Comparison of ENCODE assay signal across 8 mouse cellular contexts in the genomic region with DNA sequence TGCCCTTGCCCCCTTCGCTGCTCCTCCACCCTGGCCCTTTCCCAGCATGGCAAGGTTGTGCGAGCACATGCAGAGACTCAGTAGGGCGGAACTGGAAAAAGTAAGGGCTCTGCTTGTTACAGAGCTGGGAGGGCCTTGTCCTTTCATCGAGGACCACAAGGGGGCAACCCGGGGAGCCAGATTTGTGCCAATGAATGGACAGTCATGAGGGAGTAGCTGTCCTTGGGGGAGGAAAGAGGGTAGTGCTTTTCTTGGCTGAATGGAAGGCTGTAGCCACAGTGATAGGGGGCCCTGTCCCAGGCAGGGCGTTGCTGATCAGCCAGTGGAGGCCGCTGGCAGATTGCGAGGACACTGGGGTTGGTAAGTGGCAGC. TPM values are rescaled to one million over a fixed set of nuclear protein-coding genes. Genes with fewer than 3 reads are reported as not detected.
DNase-seq lines count a peak whose midpoint lies in the region; ATAC-seq and TF ChIP-seq lines count a peak whose summit lies in the region.

No protein-coding gene starts in this region.

- H3K9me3 ChIP-seq in erythroblast, embryonic 14.5 days (ENCODE audit: control insufficient read depth, low read length): no peaks in the 10 kb centered on the region
- H3K9me3 ChIP-seq in stomach, embryonic 14.5 days (ENCODE audit: control insufficient read depth, low read depth, low read length): no peaks in the 10 kb centered on the region

- H3K4me3 ChIP-seq in bone marrow macrophage, adult 2 months (ENCODE audit: insufficient read depth, low read length): no peak overlapping the region
- peak overlapping the region; percentile 50 for H3K4me3 ChIP-seq in erythroblast, embryonic 14.5 days (replicated peaks)
- no peak overlapping the region for H3K4me3 ChIP-seq in stomach, embryonic 14.5 days (ENCODE audit: low read depth, low read length)

- H3K9ac ChIP-seq in stomach, embryonic 14.5 days (replicated peaks; ENCODE audit: low read depth, low read length): no peak overlapping the region

- TF ChIP-seq CTCF in bone marrow macrophage, adult 2 months (IDR thresholded peaks at IDR 0.05; ENCODE audit: low read depth, low read length): peak; percentile 42; the same call in 1 of the 2 replicates

- ATAC-seq in stomach, embryonic 14.5 days (ENCODE audit: insufficient number of reproducible peaks, insufficient read depth, low FRiP score, low read depth): peak; percentile 75; the same call in 1 of the 2 replicates

- peaks cover 43% of the 10 kb centered on the region for H3K36me3 ChIP-seq in erythroblast, embryonic 14.5 days (ENCODE audit: control insufficient read depth)
- H3K36me3 ChIP-seq in stomach, embryonic 14.5 days (ENCODE audit: control insufficient read depth, insufficient read depth, low read length): peaks cover 12% of the 10 kb centered on the region; the same call in 1 of the 2 replicates

- peaks cover 9% of the 10 kb centered on the region for H3K4me1 ChIP-seq in bone marrow macrophage, adult 2 months (ENCODE audit: control insufficient read depth, insufficient read depth, low read length)
- H3K4me1 ChIP-seq in erythroblast, embryonic 14.5 days (ENCODE audit: control insufficient read depth): peaks cover 66% of the 10 kb centered on the region
- peaks cover 16% of the 10 kb centered on the region for H3K4me1 ChIP-seq in stomach, embryonic 14.5 days (ENCODE audit: control insufficient read depth, insufficient read depth, low read length)

- TF ChIP-seq POLR2A in bone marrow macrophage, adult 2 months (IDR thresholded peaks at IDR 0.05; ENCODE audit: borderline replicate concordance, low read depth, low read length): no peak

- H3K27me3 ChIP-seq in erythroblast, embryonic 14.5 days (ENCODE audit: control insufficient read depth): peaks cover 18% of the 10 kb centered on the region
- no peaks in the 10 kb centered on the region for H3K27me3 ChIP-seq in stomach, embryonic 14.5 days (ENCODE audit: control insufficient read depth, insufficient read depth, low read length)

- H3K27ac ChIP-seq in bone marrow macrophage, adult 2 months (ENCODE audit: insufficient read depth, low read depth, low read length): no peak overlapping the region
- H3K27ac ChIP-seq in stomach, embryonic 14.5 days (ENCODE audit: low read length): peak overlapping the region; percentile 63; the same call in 1 of the 2 replicates

- WGBS in stomach, embryonic 14.5 days: 12% methylated on average over 8 of the region's 8 CpGs

- no peak overlapping the region for H3K4me2 ChIP-seq in stomach, embryonic 14.5 days (replicated peaks; ENCODE audit: low read depth, low read length)

- peak; percentile 67 to 68 for DNase-seq in left cerebral cortex, adult 18-20 months (ENCODE audit: low spot score in 2 of 2)
- no peak for DNase-seq in left cerebral cortex, adult 8-10 months (ENCODE audit: low spot score in 2 of 2)
- peak; percentile 55 to 62 for DNase-seq in heart, postnatal 36 days
- peak; percentile 75 to 91 for DNase-seq in left cerebral cortex, postnatal 14 days (ENCODE audit: low spot score in 2 of 2)
- peak; percentile 77 for DNase-seq in mesoderm, embryonic 11.5 days (ENCODE audit: low read depth, low spot score)

- intact Hi-C loops in heart, postnatal 36 days (cut with DNase I): loop anchor here (10.0 kb wide), 1 partner anchor 1552 kb away; no protein-coding TSS in a partner anchor
- intact Hi-C loops in left cerebral cortex, postnatal 14 days (cut with DNase I): no loop called here

RNA-seq across cellular contexts. Expression of a gene that starts 9.5 kb away (rescaled TPM):
- total RNA-seq in left cerebral cortex, adult 18-20 months (2021): 100 to 1,000 TPM; 320 to 327 TPM
- total RNA-seq in left cerebral cortex, adult 8-10 months (2022): 100 to 1,000 TPM; 271 to 291 (median 283) TPM
- 6.2 and 7.6 TPM in 2 replicates for polyA plus RNA-seq in bone marrow macrophage, adult 2 months (2012; ENCODE audit: insufficient read depth, insufficient read length, missing spikeins)
- 0.26 and 0.29 TPM in 2 replicates for polyA plus RNA-seq in erythroblast, embryonic 14.5 days (2012)
- total RNA-seq in heart, postnatal 36 days (2021): 10 to 100 TPM; 27.9 to 30.2 TPM
- total RNA-seq in left cerebral cortex, postnatal 14 days (2021): 100 to 1,000 TPM; 381 to 399 TPM
- polyA plus RNA-seq in stomach, embryonic 14.5 days (2014; fragmentation: Nextera tagmentation; extraction: Ambion mirVana): 7.5 and 8.3 TPM in 2 replicates

RNA-seq across cellular contexts. Expression of a gene that starts 15.0 kb away (rescaled TPM):
- total RNA-seq in left cerebral cortex, adult 18-20 months (2021): 10 to 100 TPM; 27.6 to 30.2 TPM
- total RNA-seq in left cerebral cortex, adult 8-10 months (2022): 10 to 100 TPM; 19.6 to 26.6 (median 21.2) TPM
- 10.1 and 17.5 TPM in 2 replicates for polyA plus RNA-seq in bone marrow macrophage, adult 2 months (2012; ENCODE audit: insufficient read depth, insufficient read length, missing spikeins)
- 0.25 TPM in 1 of 2 replicates, not detected in the other for polyA plus RNA-seq in erythroblast, embryonic 14.5 days (2012)
- total RNA-seq in heart, postnatal 36 days (2021): 10 to 100 TPM; 10.5 to 12.4 TPM
- total RNA-seq in left cerebral cortex, postnatal 14 days (2021): 10 to 100 TPM; 21.4 to 29.5 TPM
- 105 and 113 TPM in 2 replicates for polyA plus RNA-seq in stomach, embryonic 14.5 days (2014; fragmentation: Nextera tagmentation; extraction: Ambion mirVana)

RNA-seq across cellular contexts. Expression of a gene that starts 15.0 kb away (rescaled TPM):
- total RNA-seq in left cerebral cortex, adult 18-20 months (2021): 10 to 100 TPM; 54.8 to 67.2 TPM
- 10 to 100 TPM; 63.2 to 75.5 (median 71.9) TPM for total RNA-seq in left cerebral cortex, adult 8-10 months (2022)
- polyA plus RNA-seq in bone marrow macrophage, adult 2 months (2012; ENCODE audit: insufficient read depth, insufficient read length, missing spikeins): 1.0 and 1.6 TPM in 2 replicates
- polyA plus RNA-seq in erythroblast, embryonic 14.5 days (2012): 1.8 and 3.3 TPM in 2 replicates
- total RNA-seq in heart, postnatal 36 days (2021): 1 to 10 TPM; 2.3 to 2.6 TPM
- total RNA-seq in left cerebral cortex, postnatal 14 days (2021): 10 to 100 TPM; 56.5 to 58.7 TPM
- 13.2 and 15.8 TPM in 2 replicates for polyA plus RNA-seq in stomach, embryonic 14.5 days (2014; fragmentation: Nextera tagmentation; extraction: Ambion mirVana)

RNA-seq across cellular contexts. Expression of a gene that starts 30.4 kb away (rescaled TPM):
- 10 to 100 TPM; 39.9 to 47.0 TPM for total RNA-seq in left cerebral cortex, adult 18-20 months (2021)
- 10 to 100 TPM; 26.7 to 42.0 (median 32.0) TPM for total RNA-seq in left cerebral cortex, adult 8-10 months (2022)
- not detected in 2 replicates for polyA plus RNA-seq in bone marrow macrophage, adult 2 months (2012; ENCODE audit: insufficient read depth, insufficient read length, missing spikeins)
- not detected in 2 replicates for polyA plus RNA-seq in erythroblast, embryonic 14.5 days (2012)
- 1 to 10 TPM; 2.1 to 2.5 TPM for total RNA-seq in heart, postnatal 36 days (2021)
- total RNA-seq in left cerebral cortex, postnatal 14 days (2021): 10 to 100 TPM; 26.9 to 36.6 TPM
- polyA plus RNA-seq in stomach, embryonic 14.5 days (2014; fragmentation: Nextera tagmentation; extraction: Ambion mirVana): 4.5 and 5.4 TPM in 2 replicates

RNA-seq across cellular contexts. Expression of a gene that starts 31.8 kb away (rescaled TPM):
- total RNA-seq in left cerebral cortex, adult 18-20 months (2021): 1 to 10 TPM; 3.7 to 6.0 TPM
- total RNA-seq in left cerebral cortex, adult 8-10 months (2022): 1 to 10 TPM; 5.2 to 7.2 (median 5.8) TPM
- polyA plus RNA-seq in bone marrow macrophage, adult 2 months (2012; ENCODE audit: insufficient read depth, insufficient read length, missing spikeins): not detected in 2 replicates
- not detected in 2 replicates for polyA plus RNA-seq in erythroblast, embryonic 14.5 days (2012)
- under 1 TPM in 1 of 2 experiments, not detected in 1; 0.25 TPM for total RNA-seq in heart, postnatal 36 days (2021)
- 1 to 10 TPM; 3.8 to 4.5 TPM for total RNA-seq in left cerebral cortex, postnatal 14 days (2021)
- 0.88 and 1.2 TPM in 2 replicates for polyA plus RNA-seq in stomach, embryonic 14.5 days (2014; fragmentation: Nextera tagmentation; extraction: Ambion mirVana)

Comparison
In these comparisons a context has a peak if more than half of its experiments do, and no peak if none do; other contexts are left out.
1. DNase-seq: peak in left cerebral cortex, adult 18-20 months (2 of 2), heart, postnatal 36 days (2 of 2), left cerebral cortex, postnatal 14 days (2 of 2) and mesoderm, embryonic 11.5 days (single experiment); none in left cerebral cortex, adult 8-10 months (0 of 2).
2. RNA of a gene that starts 9.5 kb away (total RNA-seq): 381 to 399 TPM in left cerebral cortex, postnatal 14 days, 320 to 327 TPM in left cerebral cortex, adult 18-20 months and 271 to 291 TPM in left cerebral cortex, adult 8-10 months; 27.9 to 30.2 TPM in heart, postnatal 36 days; every median in the first group is over 4 times any median in the second.
3. RNA of a gene that starts 15.0 kb away (total RNA-seq): 63.2 to 75.5 TPM in left cerebral cortex, adult 8-10 months, 54.8 to 67.2 TPM in left cerebral cortex, adult 18-20 months and 56.5 to 58.7 TPM in left cerebral cortex, postnatal 14 days; 2.3 to 2.6 TPM in heart, postnatal 36 days; every median in the first group is over 10 times any median in the second.